Mouse (Mus musculus) limb, embryonic 14.5 days (tissue): ENCODE measurements at regions not wholly inside any gene's neighbourhood (a gene's known extent, or its start where the extent isn't known, plus 50 kb on each side); places are given as distances from the start of the nearest gene placed in this dataset.

Experiments
- ATAC-seq: fragments of 200-750 bp; cut with Nextera tagmentation; 2 replicates; pipeline ENCODE4 v1.8.0; 2017; ENCODE audit warnings: low read depth, moderate number of reproducible peaks, moderate TSS enrichment; ENCODE audit not compliant: low FRiP score
- DNase-seq: peaks from one replicate; pipeline ENCODE4 v3.0.0-alpha.2; 2015; ENCODE audit warnings: low spot score
- H3K27ac ChIP-seq: fragments of 300-500 bp; sonication (generic); replicated peaks from 2 replicates; pipeline ENCODE4 v1.5.1; 2014; ENCODE audit warnings: low read depth, mild to moderate bottlenecking, low read length, moderate library complexity, mixed read lengths
- H3K27me3 ChIP-seq: fragments of 300-500 bp; sonication (generic); 2 replicates; pipeline ENCODE4 v1.6.1; 2014; ENCODE audit warnings: low read length, mixed read lengths; ENCODE audit not compliant: control insufficient read depth, insufficient read depth
- H3K36me3 ChIP-seq: fragments of 300-500 bp; sonication (generic); 2 replicates; pipeline ENCODE4 v1.6.1; 2014; ENCODE audit warnings: mild to moderate bottlenecking, low read length, moderate library complexity, mixed read lengths; ENCODE audit not compliant: control insufficient read depth, insufficient read depth
- H3K4me1 ChIP-seq: fragments of 300-500 bp; sonication (generic); 2 replicates; pipeline ENCODE4 v1.6.1; 2014; ENCODE audit warnings: antibody characterized with exemption, low read length, mixed read lengths; ENCODE audit not compliant: control insufficient read depth, insufficient read depth
- H3K4me2 ChIP-seq: fragments of 300-500 bp; sonication (generic); replicated peaks from 2 replicates; pipeline ENCODE4 v1.6.1; 2014; ENCODE audit warnings: low read depth, mild to moderate bottlenecking, low read length, moderate library complexity; ENCODE audit not compliant: severe bottlenecking
- H3K4me3 ChIP-seq: fragments of 300-500 bp; sonication (generic); replicated peaks from 2 replicates; pipeline ENCODE4 v1.5.1; 2014; ENCODE audit warnings: low read length
- H3K9ac ChIP-seq: fragments of 300-500 bp; sonication (generic); 2 replicates; pipeline ENCODE4 v1.6.1; 2014; ENCODE audit warnings: mild to moderate bottlenecking, low read depth, low read length, moderate library complexity; ENCODE audit not compliant: severe bottlenecking
- H3K9me3 ChIP-seq: fragments of 300-500 bp; sonication (generic); 2 replicates; pipeline ENCODE4 v1.6.1; 2016; ENCODE audit warnings: low read length; ENCODE audit not compliant: control insufficient read depth
- POLR2A ChIP-seq: fragments of 200-500 bp; IDR thresholded peaks from 2 replicates; pipeline ENCODE4 v1.8.0; 2012; ENCODE audit warnings: inconsistent platforms, mild to moderate bottlenecking, moderate library complexity, borderline replicate concordance; ENCODE audit not compliant: insufficient read depth, insufficient read length; ENCODE audit errors: extremely low read depth
- WGBS: fragments of 180-500 bp; shearing (Covaris S2); extraction: QIAGEN DNeasy Blood & Tissue Kit; methylation state at CpG from one replicate; pipeline ENCODE4 v1.1.7; 2014; 5-methylcytosine and 5-hydroxymethylcytosine counted together

DNA sequence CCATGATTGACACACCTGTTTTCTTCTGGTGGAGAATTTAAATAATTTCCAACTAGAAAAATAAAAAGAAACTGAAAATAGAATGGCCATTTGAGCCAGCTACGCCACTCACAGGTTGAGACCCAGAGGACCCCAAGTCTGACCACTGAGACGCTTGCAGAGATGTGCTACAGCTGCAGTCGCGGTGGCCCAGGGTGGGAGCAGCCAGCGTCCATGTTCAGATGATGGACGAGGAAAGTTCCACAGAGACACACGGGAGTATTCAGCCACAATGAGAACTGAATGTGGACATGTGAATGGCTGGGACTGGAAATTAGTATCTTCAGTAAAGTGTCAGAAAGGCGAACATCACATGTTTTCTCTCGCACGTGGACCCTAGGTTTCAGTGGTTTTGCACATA, 155.1 kb upstream of the Stt3b start:
- TF ChIP-seq POLR2A: no peak
- WGBS: 93% methylated on average over 10 of the region's 10 CpGs
- no peak for DNase-seq
- Histone ChIP-seq H3K27ac (no peak overlapping the region), H3K36me3 (no peaks in the 10 kb centered on the region), H3K4me2 (no peak overlapping the region), H3K27me3 (no peaks in the 10 kb centered on the region), H3K4me3 (no peak overlapping the region), H3K9ac (no peak overlapping the region), H3K4me1 (no peaks in the 10 kb centered on the region), H3K9me3 (no peaks in the 10 kb centered on the region)
- no peak for ATAC-seq

DNA sequence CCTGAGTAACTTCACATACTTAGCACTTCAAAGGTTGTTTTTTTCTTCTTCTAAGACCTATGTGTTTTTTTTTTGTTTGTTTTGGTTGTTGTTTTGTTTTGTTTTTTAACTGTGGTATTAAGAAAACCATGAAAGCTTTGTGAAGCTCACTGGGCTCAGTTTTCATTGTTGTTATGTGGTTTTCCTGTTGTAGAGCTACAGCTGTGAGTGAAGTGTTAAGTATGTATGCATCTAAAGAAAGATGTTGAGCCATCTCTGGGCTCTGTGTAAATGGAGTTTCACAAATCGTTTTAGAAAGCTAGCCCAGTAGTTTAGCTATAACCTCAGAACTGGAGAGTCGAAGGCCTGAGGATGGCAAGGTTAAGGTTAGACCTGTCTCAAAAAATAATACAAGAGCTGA, 158.4 kb upstream of the Stt3b start:
- H3K4me1 ChIP-seq: no peaks in the 10 kb centered on the region
- H3K4me2 ChIP-seq: no peak overlapping the region
- no peaks in the 10 kb centered on the region for H3K9me3 ChIP-seq
- TF ChIP-seq POLR2A: no peak
- H3K27me3 ChIP-seq: no peaks in the 10 kb centered on the region
- no peak overlapping the region for H3K4me3 ChIP-seq
- H3K36me3 ChIP-seq: no peaks in the 10 kb centered on the region
- ATAC-seq (no peak), DNase-seq (no peak)
- WGBS: 91% methylated on average over 2 of the region's 2 CpGs
- H3K9ac ChIP-seq: no peak overlapping the region
- no peak overlapping the region for H3K27ac ChIP-seq

DNA sequence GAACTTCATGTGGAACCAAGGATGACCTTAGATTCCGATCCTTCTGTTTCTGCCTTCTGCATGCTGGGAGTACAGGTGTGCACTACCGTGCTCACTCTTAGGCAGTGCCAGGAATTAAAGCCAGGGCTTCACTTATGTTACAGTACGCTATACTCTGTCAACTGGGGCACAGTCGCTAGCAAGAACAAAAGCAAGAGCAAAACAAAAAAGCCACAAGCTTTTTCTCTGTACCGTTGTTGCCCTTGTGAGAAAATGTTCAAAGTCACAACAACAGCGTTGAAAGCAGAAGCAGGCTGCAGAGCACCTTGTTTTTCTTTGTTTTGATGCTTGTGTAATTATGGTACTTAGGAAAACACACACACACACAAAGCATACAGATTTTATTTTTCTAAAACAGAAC, 161.4 kb upstream of the Stt3b start:
- H3K4me3 ChIP-seq: no peak overlapping the region
- H3K9ac ChIP-seq: no peak overlapping the region
- peaks cover 4% of the 10 kb centered on the region; the same call in 1 of the 2 replicates for H3K9me3 ChIP-seq
- ATAC-seq (no peak), DNase-seq (no peak)
- H3K27me3 ChIP-seq: no peaks in the 10 kb centered on the region
- TF ChIP-seq POLR2A: no peak
- no peaks in the 10 kb centered on the region for H3K4me1 ChIP-seq
- no peaks in the 10 kb centered on the region for H3K36me3 ChIP-seq
- 84% methylated on average over 6 of the region's 6 CpGs for WGBS
- H3K27ac ChIP-seq: no peak overlapping the region
- no peak overlapping the region for H3K4me2 ChIP-seq

DNA sequence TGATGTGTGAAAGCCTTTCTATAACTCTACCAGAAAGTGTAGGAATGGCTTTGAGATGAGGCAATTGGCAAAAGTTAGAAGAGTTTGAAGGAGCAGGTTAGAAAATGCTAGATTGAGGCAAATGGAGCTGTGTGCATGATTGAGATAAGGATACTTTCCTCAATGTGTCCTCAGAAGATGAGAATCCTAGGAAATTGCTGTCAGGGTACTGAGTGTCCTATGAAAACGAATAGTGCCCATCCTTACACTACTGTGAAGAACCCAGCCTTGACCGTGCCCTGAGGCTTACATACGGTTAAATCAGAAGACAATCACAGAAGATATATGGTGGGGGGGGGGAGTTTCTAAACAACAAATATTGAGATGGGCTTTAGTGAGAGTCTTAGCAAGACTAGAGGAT, 162.8 kb upstream of the Stt3b start:
- ATAC-seq (no peak), DNase-seq (no peak)
- Histone ChIP-seq H3K4me1 (no peaks in the 10 kb centered on the region), H3K4me2 (no peak overlapping the region), H3K36me3 (no peaks in the 10 kb centered on the region), H3K9me3 (peaks cover 4% of the 10 kb centered on the region; the same call in 1 of the 2 replicates), H3K9ac (no peak overlapping the region), H3K4me3 (no peak overlapping the region), H3K27me3 (no peaks in the 10 kb centered on the region), H3K27ac (no peak overlapping the region)
- TF ChIP-seq POLR2A: no peak
- 94% methylated on average over 3 of the region's 3 CpGs for WGBS

DNA sequence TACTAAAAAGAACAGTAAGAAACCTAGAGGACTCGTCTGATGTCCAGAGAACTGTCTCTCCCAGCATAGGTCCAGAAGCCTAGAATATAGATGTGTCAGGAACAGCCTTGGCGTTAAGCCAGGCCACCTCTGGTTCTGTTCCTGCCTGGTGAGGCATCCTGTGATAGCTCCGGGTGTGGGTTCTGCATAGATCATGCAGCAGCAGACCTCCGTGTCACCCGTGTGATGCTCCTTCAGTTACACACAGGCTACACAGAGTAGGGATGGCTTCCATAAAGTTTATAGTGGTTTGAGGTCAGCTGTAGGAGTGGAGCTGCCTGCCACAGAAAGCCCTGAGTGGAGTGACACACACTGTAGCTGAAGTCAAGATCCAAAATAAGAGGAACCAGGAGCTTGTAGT, 163.6 kb upstream of the Stt3b start:
- H3K9me3 ChIP-seq: peaks cover 4% of the 10 kb centered on the region; the same call in 1 of the 2 replicates
- no peak overlapping the region for H3K4me2 ChIP-seq
- H3K9ac ChIP-seq: no peak overlapping the region
- TF ChIP-seq POLR2A: no peak
- no peaks in the 10 kb centered on the region for H3K27me3 ChIP-seq
- no peaks in the 10 kb centered on the region for H3K36me3 ChIP-seq
- DNase-seq (no peak), ATAC-seq (no peak)
- no peak overlapping the region for H3K4me3 ChIP-seq
- no peaks in the 10 kb centered on the region for H3K4me1 ChIP-seq
- WGBS: 86% methylated on average over 5 of the region's 5 CpGs
- H3K27ac ChIP-seq: no peak overlapping the region

DNA sequence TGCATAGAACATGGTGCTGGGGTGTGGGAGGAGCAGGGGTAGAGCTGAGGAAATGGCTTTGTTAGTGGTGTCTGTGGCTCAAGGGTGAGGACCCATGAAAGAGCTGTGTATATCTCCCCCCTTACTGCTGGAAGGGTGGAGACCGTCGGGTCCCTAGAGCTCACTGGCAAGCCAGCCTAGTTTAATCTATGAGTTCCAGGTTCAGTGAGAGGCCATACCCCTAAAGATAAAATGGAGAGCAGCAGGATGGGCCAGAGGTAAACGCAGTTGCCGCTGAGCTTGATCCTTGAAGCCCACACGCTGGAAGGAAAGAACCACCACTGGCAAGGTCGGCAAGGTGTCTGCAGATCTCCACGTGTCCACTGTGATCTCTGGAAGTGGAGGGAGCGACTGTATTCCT, 164.1 kb upstream of the Stt3b start:
- Histone ChIP-seq H3K4me1 (no peaks in the 10 kb centered on the region), H3K27me3 (no peaks in the 10 kb centered on the region), H3K9me3 (peaks cover 4% of the 10 kb centered on the region; the same call in 1 of the 2 replicates), H3K4me2 (no peak overlapping the region), H3K4me3 (no peak overlapping the region), H3K36me3 (no peaks in the 10 kb centered on the region), H3K27ac (no peak overlapping the region), H3K9ac (no peak overlapping the region)
- no peak for TF ChIP-seq POLR2A
- 92% methylated on average over 8 of the region's 8 CpGs for WGBS
- no peak for DNase-seq
- no peak for ATAC-seq
